Mouse (Mus musculus): Measurements from ENCODE around the gene Txnrd2. TPM values are rescaled to one million over a fixed set of nuclear protein-coding genes. Genes with fewer than 3 reads are reported as not detected.

The Txnrd2 gene
- polyA plus RNA-seq, 1 experiment from 2014 or later, result 27.8 TPM

DNA sequence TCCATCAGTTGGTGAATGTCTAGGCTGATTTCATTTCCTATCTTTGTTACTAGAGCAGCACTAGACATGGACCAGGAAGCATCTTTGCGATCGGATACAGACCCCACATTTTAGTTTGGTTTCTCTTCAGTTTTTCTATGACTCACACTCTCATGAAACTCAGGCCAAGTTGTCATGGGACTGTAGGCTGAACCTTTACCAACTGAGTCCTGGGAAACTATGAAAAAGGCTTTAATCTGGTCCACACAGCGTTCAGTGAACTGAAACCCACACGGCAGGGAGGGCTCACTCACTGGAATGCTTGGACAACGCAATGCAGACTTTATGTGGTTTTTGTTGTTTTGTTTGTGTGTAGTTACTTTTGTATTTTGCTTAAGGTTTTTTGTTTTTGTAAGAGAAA, 102.5 kb downstream of the Txnrd2 start:
- 74% methylated on average over 5 of the region's 5 CpGs for WGBS
- H3K4me3 ChIP-seq (replicated peaks; ENCODE audit: low read length), result no peak overlapping the region
- H3K36me3 ChIP-seq (ENCODE audit: control insufficient read depth, insufficient read depth), result no peaks in the 10 kb centered on the region
- no peak overlapping the region for H3K4me2 ChIP-seq (ENCODE audit: low read length)
- no peak overlapping the region for H3K27ac ChIP-seq (ENCODE audit: low read length)
- H3K9ac ChIP-seq (replicated peaks; ENCODE audit: low read depth, low read length), result no peak overlapping the region
- H3K27me3 ChIP-seq (replicated peaks; ENCODE audit: control insufficient read depth, insufficient read depth, low read length), result no peaks in the 10 kb centered on the region
- H3K9me3 ChIP-seq (ENCODE audit: control insufficient read depth, low read length), result no peaks in the 10 kb centered on the region
- no peak for ATAC-seq
- no peaks in the 10 kb centered on the region for H3K4me1 ChIP-seq (replicated peaks; ENCODE audit: control insufficient read depth, insufficient read depth, low read length)

Other genes starting within 250 kb of the Txnrd2 start
- gene Ccdc188, start 208.5 kb upstream of the Txnrd2 start, polyA plus RNA-seq (2015; fragmentation: Nextera tagmentation; extraction: Ambion mirVana), result 0.19 TPM in 1 of 2 replicates, not detected in the other
- 15.1 and 17.4 TPM in 2 replicates for gene Zdhhc8, start 191.2 kb upstream of the Txnrd2 start, polyA plus RNA-seq (2015; fragmentation: Nextera tagmentation; extraction: Ambion mirVana)
- gene Trmt2a, start 177.7 kb upstream of the Txnrd2 start, polyA plus RNA-seq (2015; fragmentation: Nextera tagmentation; extraction: Ambion mirVana), result 118 and 139 TPM in 2 replicates
- gene Ranbp1, start 177.7 kb upstream of the Txnrd2 start, polyA plus RNA-seq (2015; fragmentation: Nextera tagmentation; extraction: Ambion mirVana), result 370 and 388 TPM in 2 replicates
- 2.0 TPM in 1 of 2 replicates, not detected in the other for gene Gm49776, start 168.1 kb upstream of the Txnrd2 start, polyA plus RNA-seq (2015; fragmentation: Nextera tagmentation; extraction: Ambion mirVana)
- gene Dgcr8, start 137.1 kb upstream of the Txnrd2 start, polyA plus RNA-seq (2015; fragmentation: Nextera tagmentation; extraction: Ambion mirVana), result 39.2 and 40.8 TPM in 2 replicates
- gene Tango2, start 78.3 kb upstream of the Txnrd2 start, polyA plus RNA-seq (2015; fragmentation: Nextera tagmentation; extraction: Ambion mirVana), result 74.9 and 86.8 TPM in 2 replicates
- gene Arvcf, start 78.2 kb upstream of the Txnrd2 start, polyA plus RNA-seq (2015; fragmentation: Nextera tagmentation; extraction: Ambion mirVana), result 58.6 and 67.8 TPM in 2 replicates
- gene Comt, start 468 bp downstream of the Txnrd2 start, polyA plus RNA-seq (2015; fragmentation: Nextera tagmentation; extraction: Ambion mirVana), result 88.8 and 98.1 TPM in 2 replicates
- 14.1 and 14.6 TPM in 2 replicates for gene Gnb1l, start 72.3 kb downstream of the Txnrd2 start, polyA plus RNA-seq (2015; fragmentation: Nextera tagmentation; extraction: Ambion mirVana)
- gene Rtl10, start 72.5 kb downstream of the Txnrd2 start, polyA plus RNA-seq (2015; fragmentation: Nextera tagmentation; extraction: Ambion mirVana), result 2.4 and 3.4 TPM in 2 replicates
- 0.28 and 0.56 TPM in 2 replicates for gene Tbx1, start 164.3 kb downstream of the Txnrd2 start, polyA plus RNA-seq (2015; fragmentation: Nextera tagmentation; extraction: Ambion mirVana)
- gene Gp1bb, start 196.0 kb downstream of the Txnrd2 start, polyA plus RNA-seq (2015; fragmentation: Nextera tagmentation; extraction: Ambion mirVana), result 8.0 and 9.5 TPM in 2 replicates
- gene Gm49601, start 200.0 kb downstream of the Txnrd2 start, polyA plus RNA-seq (2015; fragmentation: Nextera tagmentation; extraction: Ambion mirVana), result 16.9 and 23.4 TPM in 2 replicates
- 216 and 228 TPM in 2 replicates for gene Sept5, start 203.6 kb downstream of the Txnrd2 start, polyA plus RNA-seq (2015; fragmentation: Nextera tagmentation; extraction: Ambion mirVana)